Mouse (Mus musculus) heart, adult 2 months (tissue): ENCODE data around the gene Thop1.

Source experiments
- CTCF ChIP-seq: fragments of 200-600 bp; IDR thresholded peaks from 2 replicates; pipeline ENCODE4 v1.8.1; 2022; ENCODE audit warnings: antibody characterized with exemption, mild to moderate bottlenecking, moderate library complexity
- POLR2A ChIP-seq: fragments of 200-500 bp; IDR thresholded peaks from 2 replicates; pipeline ENCODE4 v1.6.1; 2011; ENCODE audit warnings: mild to moderate bottlenecking, low read depth, low read length, control low read depth; ENCODE audit not compliant: insufficient read depth

- TF ChIP-seq POLR2A (no peak), CTCF (no peak)
Observed at GRCm38 (mm10) chr10:81025047-81025621, 44.7 kb upstream of the Thop1 start.
